Mouse (Mus musculus) kidney, embryonic 14.5 days (tissue): ENCODE results near the gene Th. TPM values are rescaled to one million over a fixed set of nuclear protein-coding genes. Genes with fewer than 3 reads are reported as not detected.
A peak's percentile ranks its signal among the peaks of the same experiment; 100 is the strongest.

ENCODE experiments used
- ATAC-seq: fragments of 200-750 bp; cut with Nextera tagmentation; 2 replicates; pipeline ENCODE4 v1.8.0; 2017; ENCODE audit warnings: moderate number of reproducible peaks, mild to moderate bottlenecking, moderate TSS enrichment, moderate library complexity; ENCODE audit not compliant: low FRiP score, low TSS enrichment
- H3K27ac ChIP-seq: fragments of 300-500 bp; sonication (generic); 2 replicates; pipeline ENCODE4 v1.5.1; 2014; ENCODE audit warnings: low read depth, mild to moderate bottlenecking, low read length, moderate library complexity, mixed read lengths
- H3K27me3 ChIP-seq: fragments of 300-500 bp; sonication (generic); 2 replicates; pipeline ENCODE4 v1.6.1; 2014; ENCODE audit warnings: mild to moderate bottlenecking, low read length; ENCODE audit not compliant: control insufficient read depth, insufficient read depth
- H3K36me3 ChIP-seq: fragments of 300-500 bp; sonication (generic); 2 replicates; pipeline ENCODE4 v1.6.1; 2014; ENCODE audit warnings: low read length, mixed read lengths; ENCODE audit not compliant: control insufficient read depth, insufficient read depth
- H3K4me1 ChIP-seq: fragments of 300-500 bp; sonication (generic); 2 replicates; pipeline ENCODE4 v1.6.1; 2014; ENCODE audit warnings: low read length, mixed read lengths; ENCODE audit not compliant: control insufficient read depth, insufficient read depth
- H3K4me2 ChIP-seq: fragments of 300-500 bp; sonication (generic); replicated peaks from 2 replicates; pipeline ENCODE4 v1.6.1; 2014; ENCODE audit warnings: low read depth, mild to moderate bottlenecking, low read length
- H3K4me3 ChIP-seq: fragments of 300-500 bp; sonication (generic); 2 replicates; pipeline ENCODE4 v1.5.1; 2014; ENCODE audit warnings: mild to moderate bottlenecking, low read length
- H3K9ac ChIP-seq: fragments of 300-500 bp; sonication (generic); 2 replicates; pipeline ENCODE4 v1.6.1; 2014; ENCODE audit warnings: low read depth, mild to moderate bottlenecking, low read length, moderate library complexity
- H3K9me3 ChIP-seq: fragments of 300-500 bp; sonication (generic); 2 replicates; pipeline ENCODE4 v1.6.1; 2016; ENCODE audit warnings: low read length; ENCODE audit not compliant: control insufficient read depth
- WGBS: fragments of 180-500 bp; shearing (Covaris S2); extraction: QIAGEN DNeasy Blood & Tissue Kit; methylation state at CpG from one replicate; pipeline ENCODE4 v1.1.7; 2014; 5-methylcytosine and 5-hydroxymethylcytosine counted together
- polyA plus RNA-seq: library from polyadenylated mRNA; unstranded; fragments of >200 nt; fragmentation: Nextera tagmentation; extraction: Ambion mirVana; gene quantifications from 2 replicates; pipeline ENCODE4 v1.2.1, GENCODE M21; 2014

The Th gene
- polyA plus RNA-seq, 1 experiment from 2014 or later: 0.22 TPM

GRCm38 (mm10) chr7:142895223-142895840, 35.6 kb downstream of the Th start:
- H3K9me3 ChIP-seq: no peaks in the 10 kb centered on the region
- WGBS: 84% methylated on average over 18 of the region's 18 CpGs
- H3K4me3 ChIP-seq: no peak overlapping the region
- no peak overlapping the region for H3K9ac ChIP-seq
- H3K27me3 ChIP-seq: no peaks in the 10 kb centered on the region
- no peaks in the 10 kb centered on the region for H3K36me3 ChIP-seq
- H3K27ac ChIP-seq: no peak overlapping the region
- ATAC-seq: no peak; the same call in 1 of the 2 replicates
- H3K4me1 ChIP-seq: no peaks in the 10 kb centered on the region
- H3K4me2 ChIP-seq: no peak overlapping the region

DNA sequence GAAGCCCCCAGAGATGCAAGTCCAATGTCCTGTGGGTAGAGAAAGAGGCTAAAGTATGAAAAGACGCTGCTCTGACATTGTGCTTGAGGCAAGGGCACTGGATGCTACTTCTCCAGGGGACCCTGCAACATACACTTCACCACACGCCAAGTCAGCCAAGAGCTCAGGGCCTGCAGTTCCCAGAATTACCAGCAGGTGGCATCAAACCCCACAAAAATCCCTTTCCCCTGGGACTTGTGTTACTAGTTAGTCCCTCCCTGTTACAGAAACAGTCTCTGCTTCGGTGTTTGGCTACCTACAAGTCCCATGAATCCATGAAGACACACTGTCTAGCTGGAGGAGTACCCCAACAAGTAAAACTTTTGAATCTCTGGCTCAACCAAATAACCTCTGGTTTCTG, 36.3 kb downstream of the Th start:
- Histone ChIP-seq H3K4me3 (no peak overlapping the region), H3K4me1 (no peaks in the 10 kb centered on the region), H3K27ac (no peak overlapping the region), H3K9ac (no peak overlapping the region), H3K36me3 (no peaks in the 10 kb centered on the region), H3K27me3 (no peaks in the 10 kb centered on the region), H3K4me2 (no peak overlapping the region), H3K9me3 (no peaks in the 10 kb centered on the region)
- WGBS: 1% methylated on average over 3 of the region's 3 CpGs
- peak; percentile 56 for ATAC-seq

DNA sequence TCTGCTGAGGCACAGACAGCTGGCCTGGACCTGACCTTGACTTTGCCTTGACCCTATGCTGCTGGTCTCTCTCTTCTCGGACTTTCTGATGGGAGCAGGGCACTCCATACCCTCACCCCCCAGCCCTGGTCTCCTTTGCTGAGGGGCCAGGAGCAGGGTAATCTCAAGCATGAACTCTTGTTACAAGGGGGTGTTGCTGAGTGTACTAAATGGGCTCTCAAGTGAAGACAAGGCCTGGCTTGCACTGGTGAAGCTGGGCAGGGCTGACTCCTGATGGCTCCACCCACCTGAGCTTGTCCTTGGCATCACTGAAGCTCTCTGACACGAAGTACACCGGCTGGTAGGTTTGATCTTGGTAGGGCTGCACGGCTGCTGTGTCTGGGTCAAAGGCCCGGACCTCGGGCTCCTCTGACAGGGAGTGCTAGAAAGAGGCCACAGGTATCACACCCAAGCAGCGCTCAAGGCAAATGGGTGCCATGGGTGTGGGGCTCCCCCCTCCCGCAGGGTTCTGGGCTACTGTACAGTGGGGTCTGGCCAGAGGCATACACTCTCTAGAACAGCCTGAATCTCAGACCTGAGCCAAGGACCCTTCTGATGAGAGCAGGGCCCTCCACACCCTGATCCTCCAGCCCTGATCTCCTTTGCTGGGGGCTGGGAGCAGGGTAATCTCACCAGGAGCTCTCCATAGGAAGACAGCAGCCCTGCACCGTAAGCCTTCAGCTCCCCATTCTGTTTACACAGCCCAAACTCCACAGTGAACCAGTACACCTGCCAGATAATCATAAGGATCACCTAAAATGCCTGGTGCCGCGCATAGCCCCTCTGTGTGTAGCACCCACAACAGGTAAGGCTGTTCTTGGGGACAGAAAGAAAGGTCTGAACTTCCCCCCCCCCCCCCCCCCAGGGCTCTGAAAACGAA, 36.9 kb downstream of the Th start:
- H3K27ac ChIP-seq: no peak overlapping the region
- no peaks in the 10 kb centered on the region for H3K36me3 ChIP-seq
- ATAC-seq: no peak
- H3K27me3 ChIP-seq: no peaks in the 10 kb centered on the region
- H3K4me2 ChIP-seq: no peak overlapping the region
- WGBS: 63% methylated on average over 12 of the region's 12 CpGs
- no peak overlapping the region for H3K9ac ChIP-seq
- H3K4me3 ChIP-seq: no peak overlapping the region
- H3K9me3 ChIP-seq: no peaks in the 10 kb centered on the region
- no peaks in the 10 kb centered on the region for H3K4me1 ChIP-seq

DNA sequence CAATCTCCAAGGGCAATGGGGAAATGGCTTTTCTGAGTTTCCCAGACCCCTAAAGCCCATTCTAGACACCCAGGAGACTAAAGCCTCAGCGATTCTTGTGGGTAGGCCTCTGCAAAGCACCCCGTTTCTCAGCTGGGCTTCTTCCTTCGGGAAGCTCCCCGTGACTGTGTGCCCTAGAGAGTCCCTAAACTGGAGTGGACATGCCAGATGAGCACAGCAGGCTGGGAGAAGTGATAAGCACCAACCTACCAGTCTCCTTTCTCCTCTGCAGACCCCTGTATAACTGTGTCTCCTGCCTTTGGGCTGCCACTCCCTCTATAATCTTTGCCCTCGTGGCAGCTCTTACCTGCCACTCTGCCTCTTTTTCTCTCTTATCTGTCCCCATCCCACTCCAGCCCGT, 37.6 kb downstream of the Th start:
- Histone ChIP-seq H3K36me3 (no peaks in the 10 kb centered on the region), H3K4me2 (no peak overlapping the region), H3K4me1 (no peaks in the 10 kb centered on the region), H3K9me3 (no peaks in the 10 kb centered on the region), H3K27ac (no peak overlapping the region), H3K27me3 (no peaks in the 10 kb centered on the region), H3K4me3 (no peak overlapping the region), H3K9ac (no peak overlapping the region)
- WGBS: 79% methylated on average over 6 of the region's 6 CpGs
- no peak for ATAC-seq

GRCm38 (mm10) chr7:142869419-142870163, 61.3 kb downstream of the Th start:
- H3K4me1 ChIP-seq: no peaks in the 10 kb centered on the region
- 0% methylated on average over 4 of the region's 4 CpGs for WGBS
- no peaks in the 10 kb centered on the region for H3K36me3 ChIP-seq
- no peaks in the 10 kb centered on the region for H3K27me3 ChIP-seq
- no peak overlapping the region for H3K4me3 ChIP-seq
- no peak overlapping the region for H3K27ac ChIP-seq
- no peak overlapping the region for H3K9ac ChIP-seq
- no peak for ATAC-seq
- H3K4me2 ChIP-seq: no peak overlapping the region
- no peaks in the 10 kb centered on the region for H3K9me3 ChIP-seq

- H3K9ac ChIP-seq: no peak overlapping the region
- no peak overlapping the region for H3K27ac ChIP-seq
- no peaks in the 10 kb centered on the region for H3K4me1 ChIP-seq
- no peaks in the 10 kb centered on the region for H3K36me3 ChIP-seq
- no peaks in the 10 kb centered on the region for H3K27me3 ChIP-seq
- no peaks in the 10 kb centered on the region for H3K9me3 ChIP-seq
- no peak for ATAC-seq
- H3K4me3 ChIP-seq: no peak overlapping the region
- no peak overlapping the region for H3K4me2 ChIP-seq
- WGBS: 24% methylated on average over 6 of the region's 6 CpGs
These were observed 80.2 kb downstream of the Th start for GRCm38 (mm10) chr7:142850681-142851080.

Other genes starting within 250 kb of the Th start
- gene Ins2, start 187.7 kb downstream of the Th start, polyA plus RNA-seq: 0.81 TPM in 1 of 2 replicates, not detected in the other
- gene Ascl2, start 38.1 kb upstream of the Th start, polyA plus RNA-seq: 0.43 and 0.67 TPM in 2 replicates
- 0.79 and 0.97 TPM in 2 replicates for gene Tspan32, start 73.9 kb upstream of the Th start, polyA plus RNA-seq
- gene Cd81, start 121.6 kb upstream of the Th start, polyA plus RNA-seq: 477 and 494 TPM in 2 replicates
- 74.4 and 95.1 TPM in 2 replicates for gene Tssc4, start 138.1 kb upstream of the Th start, polyA plus RNA-seq
- 4.4 and 4.9 TPM in 2 replicates for gene Trpm5, start 163.5 kb upstream of the Th start, polyA plus RNA-seq
- 4.0 and 5.4 TPM in 2 replicates for gene Kcnq1, start 175.2 kb upstream of the Th start, polyA plus RNA-seq